Mouse (Mus musculus) heart, postnatal 25 days (tissue): ENCODE data around the gene 4930583I09Rik. TPM values are rescaled to one million over a fixed set of nuclear protein-coding genes. Genes with fewer than 3 reads are reported as not detected.

Experiments used
- DNase-seq: peaks from one replicate; pipeline ENCODE4 v3.0.0; 2022; ENCODE audit warnings: low spot score
- intact Hi-C: fragments of 180-260 bp; cut with DNase I; formaldehyde crosslinking; loops from one replicate; pipeline ENCODE4 v1.15.1; 2025
- total RNA-seq, 2 experiments: library from RNA; stranded (reverse); gene quantifications; 2 replicates each; pipeline ENCODE4 v1.2.3; 2021

The 4930583I09Rik gene
- not detected for total RNA-seq

DNA sequence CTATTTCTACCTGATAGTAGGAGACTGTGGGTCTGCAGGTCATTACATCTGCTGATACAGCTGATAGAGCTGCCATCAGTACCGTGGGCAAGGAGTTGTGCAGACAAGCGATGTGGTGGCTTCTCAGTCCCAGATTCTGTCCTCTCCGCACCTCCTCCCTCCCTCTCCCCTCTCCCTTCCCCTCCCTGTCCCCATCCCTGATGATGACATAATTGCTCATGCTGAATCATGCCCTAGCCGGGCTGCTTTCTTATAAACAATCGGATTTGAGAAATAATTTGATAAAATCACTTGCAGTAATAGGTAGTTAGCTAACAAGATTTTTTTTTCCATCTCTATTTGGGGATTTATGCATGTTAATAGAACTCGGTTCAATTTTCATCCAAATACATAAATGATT lies at the start of gene 4930583I09Rik:
TSS of gene 4930583I09Rik (minus strand) at position 144 of the 400 bp plus-strand sequence.
- no peak for DNase-seq
- intact Hi-C loops: no loop called here

DNA sequence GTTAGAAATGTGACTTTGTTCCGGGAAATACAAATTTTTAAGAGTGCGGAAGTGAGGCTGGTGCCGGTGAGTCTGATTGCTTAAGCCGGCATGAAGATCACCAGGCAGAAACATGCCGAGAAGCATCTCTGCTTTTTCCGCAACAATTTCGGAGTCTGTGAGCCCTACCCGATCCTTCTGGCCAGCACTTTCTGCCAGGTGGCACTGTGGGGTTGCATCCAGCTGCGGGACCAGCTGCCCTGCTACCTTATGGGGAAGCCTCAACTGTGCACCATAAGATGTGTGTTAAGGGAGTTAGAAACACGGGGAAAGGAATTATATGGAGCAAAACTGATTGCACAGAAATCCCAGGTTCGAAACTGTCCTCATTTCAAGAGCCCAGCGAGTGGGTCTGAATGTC lies 40.2 kb upstream of the 4930583I09Rik start:
- DNase-seq: no peak
- intact Hi-C loops: loop anchor here (10.0 kb wide), 1 partner anchor 171 kb away; no protein-coding TSS in a partner anchor

DNA sequence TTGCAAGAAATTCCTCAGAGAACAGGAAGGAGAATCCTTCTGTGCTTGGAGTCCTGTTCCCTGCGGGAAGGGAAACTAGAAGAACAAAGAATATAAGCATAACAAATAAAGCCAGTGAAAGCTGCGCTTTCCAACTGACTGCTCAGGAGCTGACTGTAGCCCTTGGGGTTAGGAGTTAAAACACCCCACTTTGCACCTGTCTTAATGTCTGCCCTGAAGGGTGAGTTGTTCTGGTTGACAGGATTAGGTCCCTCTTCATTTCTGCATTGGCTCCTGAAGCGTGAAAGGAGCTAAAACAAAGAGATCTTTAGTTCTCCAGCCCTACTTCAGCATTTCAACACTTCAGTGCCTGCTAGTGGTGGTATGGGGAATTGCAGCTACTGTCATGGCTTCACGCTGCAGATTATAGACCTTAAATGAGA lies 37.8 kb upstream of the 4930583I09Rik start:
- intact Hi-C loops: loop anchor here (5.0 to 10.0 kb wide), 3 partner anchors 169 to 376 kb away; partner anchors contain the start of gene Man2a1

DNA sequence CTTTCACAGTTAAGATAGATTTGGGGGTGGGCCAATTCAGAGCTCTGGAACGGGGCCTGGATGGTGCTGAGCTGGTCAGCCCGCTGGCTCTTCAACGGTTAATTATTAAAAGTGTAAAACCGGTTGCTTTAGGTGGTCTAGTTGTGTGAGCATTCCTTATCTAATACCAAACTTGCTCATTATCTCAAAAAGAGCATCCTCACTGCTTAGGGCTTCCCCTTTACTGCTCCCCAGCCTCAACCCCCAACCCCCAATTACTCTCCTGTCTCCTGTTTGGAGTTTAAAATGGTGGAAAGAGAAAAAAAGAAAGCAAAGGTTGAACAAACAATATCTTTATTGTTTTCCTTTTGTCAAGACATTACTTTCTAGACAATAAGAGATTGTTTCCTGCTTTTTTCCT lies 27.9 kb upstream of the 4930583I09Rik start:
- intact Hi-C loops: no loop called here

More for the DNA sequence above, 37.8 kb upstream of the 4930583I09Rik start:
- no peak for DNase-seq

DNA sequence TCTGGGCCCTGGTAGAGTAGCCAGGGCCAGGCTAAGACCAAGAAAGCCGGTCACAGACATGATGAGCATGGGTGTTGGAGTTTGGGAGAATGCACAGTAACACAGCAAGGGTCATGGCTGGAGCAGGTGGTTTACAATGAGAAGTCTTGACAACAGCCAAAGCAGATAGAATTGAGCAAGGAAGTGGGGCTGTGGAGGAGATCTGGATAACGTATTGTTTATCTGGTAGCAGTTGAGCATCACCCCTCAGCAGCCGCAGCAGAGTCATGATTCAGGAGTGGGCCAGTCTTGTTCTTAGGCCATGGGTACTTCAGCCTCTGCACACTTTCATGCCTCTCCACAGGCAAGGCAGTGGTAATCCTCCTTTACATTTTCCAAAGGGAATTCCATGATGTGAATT lies 25.1 kb upstream of the 4930583I09Rik start:
- DNase-seq: no peak
- intact Hi-C loops: no loop called here

More for the DNA sequence above, 27.9 kb upstream of the 4930583I09Rik start:
- DNase-seq: no peak

DNA sequence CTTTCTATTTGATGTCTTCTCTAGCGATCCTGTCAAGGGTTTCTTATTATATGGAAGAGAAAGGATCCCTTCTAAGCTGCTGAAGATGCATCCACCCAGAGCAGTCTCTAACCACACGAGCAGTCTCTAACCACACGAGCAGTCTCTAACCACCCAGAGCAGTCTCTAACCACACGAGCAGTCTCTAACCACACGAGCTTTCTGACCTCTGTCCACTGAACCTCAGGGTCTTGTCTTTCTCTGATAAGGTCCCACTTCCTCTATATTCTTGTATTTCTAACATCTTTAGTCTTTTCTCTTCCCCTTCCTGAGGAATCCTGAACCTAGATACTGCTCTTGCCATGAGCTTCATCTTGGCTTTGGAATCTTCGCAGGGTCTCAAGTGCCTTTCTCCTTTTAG lies 23.0 kb upstream of the 4930583I09Rik start:
- no peak for DNase-seq
- intact Hi-C loops: no loop called here

DNA sequence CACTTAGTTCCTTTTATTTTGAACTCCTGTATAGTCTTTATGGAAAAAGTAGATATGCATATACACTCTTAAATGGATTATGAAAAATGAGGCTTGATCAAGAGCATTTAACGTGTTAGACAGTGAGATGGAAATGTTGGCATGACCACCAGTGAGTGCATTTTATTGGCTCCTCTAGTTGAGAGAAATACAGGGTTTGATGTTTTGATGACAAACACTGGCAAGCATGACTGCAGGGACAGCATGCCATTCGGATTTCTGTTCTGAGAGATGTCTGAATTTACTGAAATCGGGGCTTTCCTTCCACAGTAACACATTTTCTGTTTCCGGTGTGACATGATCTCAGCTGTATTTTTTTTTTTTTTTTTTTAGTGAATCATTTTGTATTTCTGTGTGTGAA lies 12.2 kb upstream of the 4930583I09Rik start:
- no peak for DNase-seq
- intact Hi-C loops: no loop called here

DNA sequence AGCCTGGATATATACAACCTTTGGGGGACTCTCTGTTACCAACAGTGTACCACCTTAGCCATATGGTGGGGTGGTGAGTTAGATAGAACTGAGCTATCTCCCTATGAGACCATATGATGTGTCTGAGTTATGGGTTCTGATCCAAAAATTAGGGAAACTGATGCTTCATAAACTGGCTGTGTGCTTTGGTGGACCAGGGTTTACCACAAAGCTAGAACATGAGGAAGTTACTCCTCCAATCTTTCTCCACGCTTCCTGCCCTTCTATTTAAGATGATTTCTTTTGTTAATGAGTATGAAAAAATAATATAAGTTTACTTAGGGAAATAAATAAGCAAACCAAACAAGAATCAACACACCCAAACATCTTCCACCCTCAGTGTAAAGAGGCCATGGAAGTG lies 10.8 kb upstream of the 4930583I09Rik start:
- no peak for DNase-seq
- intact Hi-C loops: no loop called here

DNA sequence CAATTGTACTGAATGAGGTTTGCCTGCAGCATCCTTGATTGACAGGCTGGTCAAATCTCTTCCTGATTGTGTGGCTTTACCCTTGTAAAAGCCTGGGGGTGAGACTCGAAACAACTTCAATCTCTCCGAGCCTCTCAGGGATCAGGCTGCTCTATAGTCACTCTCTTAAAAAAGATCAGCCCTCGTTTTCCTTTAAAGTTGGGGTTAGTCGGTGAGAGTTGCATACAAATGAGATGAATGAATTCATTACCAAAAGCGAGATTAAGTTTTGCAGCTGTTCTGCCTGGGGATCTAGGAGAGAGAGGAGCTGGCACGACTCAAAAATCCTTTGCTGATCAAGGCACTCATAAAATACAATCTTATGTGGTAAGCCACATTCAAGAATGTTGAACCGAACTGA lies 1.0 kb upstream of the 4930583I09Rik start:
- DNase-seq: no peak
- intact Hi-C loops: no loop called here

DNA sequence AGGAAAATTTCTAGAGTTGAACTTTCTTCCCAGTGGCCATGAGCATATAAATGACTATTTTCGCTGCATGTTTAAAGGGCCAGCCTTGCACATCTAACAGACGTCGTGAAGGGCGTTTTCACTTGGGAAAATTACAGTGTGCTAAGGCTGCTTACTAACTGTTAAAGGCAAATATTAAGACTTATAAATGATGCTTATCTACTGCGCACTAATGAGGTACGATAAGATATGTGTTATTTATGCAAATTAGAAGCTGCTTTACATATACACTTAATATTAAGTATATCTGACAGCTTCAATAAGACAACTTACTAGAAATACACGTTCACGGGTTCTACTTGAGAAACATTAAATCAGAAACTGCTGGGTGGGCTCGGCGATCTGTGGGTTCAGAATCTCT lies 481 bp upstream of the 4930583I09Rik start:
- no peak for DNase-seq
- intact Hi-C loops: no loop called here

DNA sequence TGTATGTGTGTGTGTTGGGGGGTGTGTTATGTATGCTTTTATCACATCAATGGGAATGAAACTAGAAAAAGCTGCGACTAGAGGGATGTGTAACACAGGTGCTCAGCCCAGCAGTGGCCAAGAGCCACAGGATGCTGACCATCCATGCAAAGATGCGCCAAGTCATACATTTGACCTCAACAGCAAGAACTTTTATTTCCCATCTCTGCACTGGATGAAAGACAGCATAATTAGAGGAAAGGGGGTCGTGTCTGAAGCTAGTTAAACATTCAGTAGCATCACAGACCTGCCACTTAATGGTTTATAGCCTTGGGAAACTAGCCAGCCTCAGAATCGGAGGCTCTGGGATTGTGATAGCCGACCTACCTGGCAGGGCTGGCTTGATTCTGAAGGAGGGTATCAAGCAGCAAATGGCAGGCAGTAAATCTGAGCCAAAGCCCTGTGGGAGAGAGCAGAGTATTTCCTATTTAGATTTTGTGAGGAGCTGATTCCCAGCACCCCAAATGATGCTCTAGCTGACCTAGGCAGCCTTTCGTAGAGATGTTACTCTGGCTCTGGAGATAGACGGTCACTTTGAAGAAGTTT lies 1.9 kb downstream of the 4930583I09Rik start:
- DNase-seq: no peak
- intact Hi-C loops: no loop called here

DNA sequence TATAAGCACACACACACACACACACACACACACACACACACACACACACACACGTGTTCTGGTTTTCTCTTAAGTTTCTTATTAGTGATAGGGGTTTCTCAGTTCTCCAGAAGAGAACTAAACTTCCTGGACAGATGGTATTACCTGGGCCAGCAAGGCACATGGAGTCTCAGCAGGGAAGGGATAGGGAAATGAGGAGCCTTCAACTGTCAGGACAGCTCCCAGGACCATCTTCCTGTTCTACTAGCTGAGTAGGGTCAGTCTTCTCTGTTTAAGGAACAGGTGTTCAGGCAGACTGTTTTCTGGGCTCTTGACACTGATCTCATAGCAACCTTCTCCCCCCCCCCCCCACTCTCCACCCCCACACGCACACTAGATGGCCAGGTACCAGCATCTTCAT lies 2.8 kb downstream of the 4930583I09Rik start:
- no peak for DNase-seq
- intact Hi-C loops: no loop called here

DNA sequence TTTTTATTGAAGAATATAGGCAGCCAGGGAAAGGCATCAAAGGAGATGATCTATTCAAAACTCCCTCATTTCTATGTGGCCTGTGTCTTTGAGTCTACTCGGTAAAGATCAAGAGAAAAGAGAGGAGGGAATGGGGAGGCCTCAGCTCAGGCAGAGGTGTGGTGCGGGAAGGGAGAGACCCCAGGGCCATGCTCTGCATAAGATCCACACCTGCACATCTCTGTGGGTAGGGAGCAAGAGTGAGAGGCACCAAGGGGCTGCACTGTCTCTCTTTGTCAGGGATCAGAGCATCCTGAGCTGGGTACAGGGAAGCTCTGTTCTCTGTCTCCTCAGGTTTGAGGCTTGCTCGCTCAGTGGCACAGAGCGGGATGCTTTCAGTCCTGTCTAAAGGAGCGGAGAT lies 8.4 kb downstream of the 4930583I09Rik start:
- intact Hi-C loops: no loop called here
- DNase-seq: no peak

DNA sequence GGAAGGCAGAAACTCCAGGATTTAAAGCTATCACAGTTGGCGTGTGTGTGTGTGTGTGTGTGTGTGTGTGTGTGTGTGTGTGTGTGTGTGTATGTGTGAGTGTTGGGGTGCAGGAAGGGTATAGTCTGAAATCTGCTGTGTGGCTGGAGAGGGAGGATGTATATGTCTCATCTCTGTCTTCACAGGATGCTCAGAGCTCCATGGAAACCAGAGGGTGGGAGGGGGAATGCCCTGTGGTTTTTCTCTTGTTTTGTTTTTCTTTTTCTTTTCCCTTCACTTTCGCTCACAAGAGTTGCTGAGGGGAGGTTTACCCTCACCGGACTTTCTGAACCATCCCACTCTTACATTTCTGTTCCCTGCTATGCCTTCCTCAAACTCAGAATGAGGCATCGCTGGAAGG lies 9.0 kb downstream of the 4930583I09Rik start:
- intact Hi-C loops: no loop called here
- no peak for DNase-seq

DNA sequence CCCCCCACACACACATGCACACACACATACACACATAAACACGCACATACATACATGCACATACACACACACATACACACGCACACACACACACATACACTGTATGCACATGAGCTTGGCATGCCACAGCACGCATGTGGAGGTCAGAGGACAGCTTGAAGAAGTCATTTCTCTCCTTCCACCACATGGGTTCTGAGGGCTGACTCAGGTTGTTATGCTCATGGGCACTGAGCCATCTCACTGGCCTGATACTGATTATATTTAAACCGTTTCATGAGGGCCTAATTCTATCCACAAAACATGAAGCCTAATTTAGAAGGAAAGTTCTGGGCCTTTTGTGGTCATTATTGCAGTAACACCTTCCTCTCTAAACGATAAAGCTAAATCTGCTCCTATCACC lies 13.3 kb downstream of the 4930583I09Rik start:
- intact Hi-C loops: no loop called here
- no peak for DNase-seq

DNA sequence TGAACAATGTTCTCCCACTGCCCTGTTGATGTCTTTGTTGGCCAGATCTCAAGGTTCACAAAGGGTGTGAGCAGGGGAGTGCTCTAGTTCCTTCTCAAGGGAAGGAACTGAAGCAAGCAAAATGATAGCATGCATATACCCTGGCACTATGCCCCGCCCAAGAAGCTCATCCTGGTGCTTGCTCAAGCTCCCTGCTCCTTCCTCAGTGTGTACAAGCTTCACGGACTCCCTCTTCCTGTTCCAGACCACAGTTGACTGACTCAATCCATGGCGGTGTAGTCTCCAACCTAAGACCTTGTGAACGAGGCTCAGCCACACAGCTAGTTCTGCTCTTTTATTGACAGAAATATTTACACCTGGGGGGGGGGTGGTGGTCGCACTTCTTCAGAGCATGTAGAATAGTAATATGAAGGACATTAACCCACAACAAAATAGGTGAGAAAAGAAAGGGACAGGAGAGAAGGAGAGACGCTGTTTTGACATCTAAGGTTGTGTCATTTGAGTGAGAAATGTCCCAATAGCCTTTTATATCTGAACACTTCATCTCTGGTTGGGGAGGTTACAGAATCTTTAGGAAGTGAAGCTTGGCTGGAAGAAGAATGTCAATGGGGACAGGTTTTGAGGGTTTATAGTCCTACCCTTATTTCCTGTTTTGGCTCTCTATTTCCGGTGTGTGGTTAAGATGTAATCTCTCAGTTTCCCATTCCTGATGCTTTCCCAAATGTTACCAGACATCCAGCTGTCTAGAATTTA lies 14.9 kb downstream of the 4930583I09Rik start:
- intact Hi-C loops: no loop called here
- no peak for DNase-seq

DNA sequence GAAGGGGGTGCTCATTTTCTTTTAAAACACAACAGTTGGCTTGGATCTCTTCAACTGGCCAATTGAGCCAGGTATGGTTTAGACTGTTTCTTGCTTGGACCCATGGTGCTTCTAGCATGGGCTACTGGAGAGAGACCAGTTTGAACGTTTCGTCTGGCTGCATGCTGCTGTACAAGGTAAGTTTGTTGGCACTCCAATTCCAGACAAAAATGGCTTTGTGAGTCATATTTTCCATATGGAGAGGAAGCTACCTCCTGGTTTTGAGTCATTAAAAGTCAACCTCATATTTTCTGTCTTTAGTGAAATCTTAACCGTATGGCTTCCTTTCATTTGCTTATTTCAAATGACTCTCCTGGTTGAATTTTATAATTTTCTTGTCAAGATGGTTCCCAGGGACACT lies 19.6 kb downstream of the 4930583I09Rik start:
- intact Hi-C loops: no loop called here
- DNase-seq: no peak

DNA sequence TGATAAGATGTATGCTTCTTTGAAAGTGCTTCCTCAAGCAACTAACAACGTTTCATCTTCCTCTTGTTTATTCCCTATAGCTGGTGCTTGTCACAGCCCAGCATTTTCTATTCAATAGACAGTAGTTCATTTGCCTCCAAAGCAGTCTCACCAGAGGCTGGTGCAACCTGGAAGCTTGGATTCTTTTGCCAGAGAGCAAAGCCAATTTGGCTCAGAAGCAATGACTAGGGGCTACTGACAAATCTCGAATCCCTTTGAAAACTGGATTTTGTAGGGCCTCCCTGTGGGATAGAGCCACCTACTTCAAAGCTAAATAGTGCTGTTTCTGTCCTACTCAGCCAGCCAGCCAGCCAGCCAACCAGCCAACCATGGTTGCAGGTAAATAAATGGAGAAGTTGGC lies 20.1 kb downstream of the 4930583I09Rik start:
- intact Hi-C loops: no loop called here
- DNase-seq: no peak

DNA sequence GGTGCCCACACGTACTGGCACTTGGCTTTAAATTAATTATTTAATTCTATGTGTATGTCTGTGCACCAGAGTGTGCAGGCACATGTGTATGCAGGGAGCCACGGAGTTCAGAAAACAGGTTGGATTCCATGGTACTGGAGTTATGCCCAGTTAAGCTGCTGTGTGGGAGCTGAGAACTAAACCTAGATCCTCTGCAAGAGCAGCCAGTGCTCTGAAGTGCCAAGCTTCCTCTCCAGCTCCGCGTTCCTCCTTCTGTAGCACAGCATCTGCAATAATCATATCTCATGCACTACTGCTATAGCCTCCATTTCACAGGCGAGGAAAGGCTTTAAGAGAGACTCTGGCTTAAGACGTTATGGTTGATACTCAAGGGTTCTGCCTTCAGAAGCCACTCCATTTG lies 22.3 kb downstream of the 4930583I09Rik start:
- intact Hi-C loops: no loop called here
- DNase-seq: no peak

DNA sequence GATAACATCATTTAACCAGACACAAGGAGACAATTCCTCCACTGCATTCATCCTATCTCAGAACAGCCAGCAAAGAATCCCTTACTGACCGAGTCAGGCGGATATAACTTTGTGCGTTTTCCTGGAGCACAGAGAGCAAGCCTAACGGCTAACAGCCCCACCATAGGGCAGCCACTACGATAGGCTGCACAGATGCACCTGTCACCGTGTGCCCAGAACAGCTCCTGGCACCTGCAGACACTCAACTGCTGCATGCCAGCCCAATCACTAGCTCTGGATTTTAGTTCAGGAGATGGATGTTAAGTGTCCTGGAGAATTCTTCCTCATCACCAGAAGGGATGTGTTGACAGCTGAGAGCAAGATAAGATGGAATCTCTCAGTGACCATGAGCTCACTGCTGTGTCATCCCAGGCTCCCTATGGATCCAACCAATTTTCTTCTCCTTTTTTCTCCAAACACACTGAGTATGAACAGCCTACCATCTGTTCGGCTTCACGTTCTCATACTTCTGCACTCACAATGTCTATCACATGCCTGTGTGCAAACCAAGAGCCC lies 29.8 kb downstream of the 4930583I09Rik start:
- no peak for DNase-seq
- intact Hi-C loops: no loop called here

DNA sequence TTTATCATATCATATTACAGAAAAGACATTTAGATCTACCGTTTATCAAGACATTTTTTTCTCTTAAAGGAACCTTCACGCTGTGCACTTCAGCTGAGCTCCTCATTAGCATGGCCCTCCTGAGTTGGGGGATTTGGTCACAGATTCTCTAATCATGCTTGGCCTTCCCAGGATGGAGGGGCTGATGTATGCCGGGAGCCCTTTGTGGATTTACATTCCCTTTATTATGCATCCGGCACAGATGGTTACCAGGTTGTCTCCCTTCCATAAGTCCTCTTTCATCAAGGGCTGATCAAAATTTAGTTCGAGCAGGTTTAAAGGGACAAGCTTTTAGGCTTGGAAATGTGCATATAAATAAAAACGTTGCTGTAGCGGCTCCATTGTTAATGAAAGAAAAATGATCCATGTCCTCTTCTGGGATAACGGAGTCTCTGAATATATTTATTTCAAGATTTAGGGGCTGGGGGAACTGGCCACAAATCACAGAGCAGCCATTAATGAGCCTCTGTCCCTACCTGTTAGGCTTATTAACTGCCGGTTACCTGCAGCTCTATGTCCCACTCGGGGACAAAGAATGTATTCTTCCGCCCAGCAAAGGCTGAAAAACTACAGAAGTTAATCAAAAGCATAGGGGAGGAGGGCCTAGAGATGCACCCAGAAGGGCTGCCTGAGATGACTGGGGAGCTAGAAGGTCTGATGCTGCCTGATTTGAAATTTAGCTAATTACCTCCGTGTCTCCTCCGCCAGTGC lies 31.3 kb downstream of the 4930583I09Rik start:
- intact Hi-C loops: no loop called here

More for the DNA sequence above, 31.3 kb downstream of the 4930583I09Rik start:
- DNase-seq: no peak
